Mouse (Mus musculus) urinary bladder, postnatal 36 days (tissue): Measurements from ENCODE around the gene Hist1h3d.
"Not testable (repeated sequence)": the region's sequence is repeated elsewhere in the genome, so short reads cannot be mapped to it uniquely, and the experiment has no call there.

Experiments used
- DNase-seq, 2 experiments: peaks; one replicate each; pipeline ENCODE4 v3.0.0; 2022; ENCODE audit warnings: low spot score in 2 of 2, mixed read lengths in 1 of 2

The Hist1h3d gene

DNA sequence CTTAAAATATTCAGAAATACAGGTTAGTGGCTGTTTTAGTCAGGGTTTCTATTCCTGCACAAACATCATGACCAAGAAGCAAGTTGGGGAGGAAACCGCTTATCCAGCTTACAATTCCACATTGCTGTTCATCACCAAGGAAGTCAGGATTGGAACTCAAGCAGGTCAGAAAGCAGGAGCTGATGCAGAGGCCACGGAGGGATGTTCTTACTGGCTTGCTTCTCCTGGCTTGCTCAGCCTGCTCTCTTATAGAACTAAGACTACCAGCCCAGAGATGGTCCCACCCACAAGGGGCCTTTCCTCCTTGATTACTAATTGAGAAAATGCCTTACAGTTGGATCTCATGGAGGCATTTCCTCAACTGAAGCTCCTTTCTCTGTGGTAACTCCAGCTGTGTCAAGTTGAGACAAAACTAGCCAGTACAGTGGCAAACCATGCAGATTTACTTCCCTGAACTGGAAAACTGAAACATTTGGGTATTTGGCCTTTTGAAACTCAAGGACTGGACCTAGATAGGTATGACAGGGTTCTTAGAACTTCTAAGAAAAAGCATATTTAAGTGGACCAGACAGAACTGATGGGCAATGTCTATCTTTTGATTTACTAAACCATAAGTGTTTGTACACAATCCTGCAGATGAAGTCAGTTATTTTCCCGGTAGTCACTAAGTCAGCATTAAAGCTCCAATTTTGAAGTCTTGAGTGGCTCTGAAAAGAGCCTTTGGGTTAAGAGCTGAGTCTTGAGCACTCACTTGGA lies 33.2 kb upstream of the Hist1h3d start:
- not testable (repeated sequence) for DNase-seq

DNA sequence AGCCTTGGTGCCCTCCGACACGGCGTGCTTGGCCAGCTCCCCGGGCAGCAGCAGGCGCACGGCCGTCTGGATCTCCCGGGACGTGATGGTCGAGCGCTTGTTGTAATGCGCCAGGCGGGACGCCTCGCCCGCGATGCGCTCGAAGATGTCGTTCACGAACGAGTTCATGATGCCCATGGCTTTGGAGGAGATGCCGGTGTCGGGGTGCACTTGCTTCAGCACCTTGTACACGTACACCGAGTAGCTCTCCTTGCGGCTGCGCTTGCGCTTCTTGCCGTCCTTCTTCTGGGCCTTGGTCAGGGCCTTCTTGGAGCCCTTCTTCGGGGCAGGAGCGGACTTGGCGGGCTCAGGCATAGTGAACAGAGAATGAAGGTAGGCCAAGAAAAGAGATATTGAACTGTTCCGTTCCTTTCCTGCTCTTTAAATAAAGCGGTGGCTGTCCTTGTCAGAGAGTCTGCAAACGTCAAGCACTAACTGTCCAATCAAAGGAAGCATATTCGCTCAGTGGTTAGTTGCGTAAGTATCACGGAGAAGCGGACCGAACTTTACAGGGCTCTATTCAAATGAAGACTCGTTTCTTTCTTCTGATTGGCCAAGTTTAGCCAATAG lies 32.5 kb upstream of the Hist1h3d start, which contains the start of gene Hist1h2bh:
TSS of gene Hist1h2bh (minus strand) at position 394 of the 609 bp plus-strand sequence.
- DNase-seq, result peak; percentile 45 to 57

DNA sequence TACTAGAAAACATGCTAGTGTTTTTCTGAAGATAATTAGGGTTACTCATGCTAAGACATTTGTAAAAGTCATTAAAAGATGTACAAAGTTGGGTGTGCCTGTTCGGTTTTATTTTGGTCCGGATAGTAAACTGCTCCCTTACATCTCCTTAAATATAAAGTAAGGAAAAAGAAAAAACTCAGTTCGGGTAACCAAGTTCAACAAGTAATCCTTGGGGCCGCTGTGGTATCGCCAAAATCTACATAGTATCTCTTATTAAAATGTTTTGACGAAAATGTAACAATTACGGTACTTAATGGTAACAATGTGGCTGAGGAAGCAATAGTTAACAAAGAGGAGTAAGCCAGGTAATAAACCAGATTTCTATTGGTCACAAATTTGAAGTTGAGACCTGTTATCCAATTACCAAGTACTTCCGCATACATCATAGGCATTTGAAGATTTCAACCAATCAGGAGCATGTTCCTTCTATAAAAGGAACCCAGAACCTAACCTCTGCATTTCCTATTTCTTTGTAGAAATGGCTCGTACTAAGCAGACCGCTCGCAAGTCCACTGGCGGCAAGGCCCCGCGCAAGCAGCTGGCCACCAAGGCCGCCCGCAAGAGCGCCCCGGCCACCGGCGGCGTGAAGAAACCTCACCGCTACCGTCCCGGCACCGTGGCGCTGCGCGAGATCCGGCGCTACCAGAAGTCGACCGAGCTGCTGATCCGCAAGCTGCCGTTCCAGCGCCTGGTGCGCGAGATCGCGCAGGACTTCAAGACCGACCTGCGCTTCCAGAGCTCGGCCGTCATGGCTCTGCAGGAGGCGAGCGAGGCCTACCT lies 31.4 kb upstream of the Hist1h3d start, which contains the start of gene Hist1h3f:
TSS of gene Hist1h3f (plus strand) at position 88 of the 822 bp plus-strand sequence.
- DNase-seq, result peak; percentile 61 to 63

DNA sequence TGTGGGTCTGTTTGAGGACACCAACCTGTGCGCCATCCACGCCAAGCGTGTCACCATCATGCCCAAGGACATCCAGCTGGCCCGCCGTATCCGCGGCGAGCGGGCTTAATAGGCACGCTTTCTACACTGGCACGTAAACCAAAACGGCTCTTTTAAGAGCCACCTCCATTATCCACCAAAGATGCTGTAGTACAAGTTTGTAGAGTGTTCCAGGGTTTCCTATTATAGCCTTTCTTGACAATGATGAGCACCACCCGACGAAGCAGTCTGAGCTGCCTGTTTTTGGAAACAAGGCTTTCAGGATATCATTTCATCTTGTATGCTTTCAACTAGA lies 30.8 kb upstream of the Hist1h3d start:
- DNase-seq, result not testable (repeated sequence)

DNA sequence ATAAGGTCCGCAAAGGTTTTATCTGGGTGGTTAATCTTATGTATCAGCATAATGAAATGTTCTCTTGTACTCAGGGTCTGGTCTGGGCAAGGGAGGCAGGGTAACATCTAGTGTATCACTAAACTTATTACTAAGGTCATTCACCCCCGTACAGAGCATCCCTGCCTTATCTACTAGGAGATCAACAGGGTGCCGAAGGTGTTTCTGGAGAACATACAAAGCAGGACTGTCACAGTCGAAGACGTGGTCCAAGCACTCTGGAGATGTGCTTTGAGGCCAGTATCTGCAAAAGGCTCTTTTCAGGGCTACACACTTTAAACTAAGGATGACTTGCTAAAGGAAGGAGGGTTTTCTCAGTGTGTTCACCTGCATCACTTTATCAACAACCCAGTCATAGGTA lies 28.9 kb upstream of the Hist1h3d start:
- no peak for DNase-seq

DNA sequence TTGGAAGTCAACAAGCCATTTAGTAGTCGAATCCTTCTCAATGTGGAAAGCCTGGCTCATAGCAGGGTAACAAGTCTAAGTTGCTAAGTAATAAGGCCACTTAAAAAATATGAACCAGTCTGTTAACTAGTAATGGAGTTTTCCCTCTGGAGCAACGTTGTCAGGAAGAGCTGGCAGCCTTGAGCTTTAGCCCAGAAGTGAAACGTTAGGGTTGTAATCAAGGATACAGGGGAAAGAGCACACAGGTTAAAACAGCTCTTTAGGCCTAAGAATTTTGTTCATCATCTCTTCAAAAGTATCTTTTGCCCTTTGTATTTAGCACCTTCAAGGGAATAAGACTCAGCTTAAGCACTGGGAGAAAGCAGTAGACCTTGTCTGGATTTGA lies 24.8 kb upstream of the Hist1h3d start:
- DNase-seq, result no peak

DNA sequence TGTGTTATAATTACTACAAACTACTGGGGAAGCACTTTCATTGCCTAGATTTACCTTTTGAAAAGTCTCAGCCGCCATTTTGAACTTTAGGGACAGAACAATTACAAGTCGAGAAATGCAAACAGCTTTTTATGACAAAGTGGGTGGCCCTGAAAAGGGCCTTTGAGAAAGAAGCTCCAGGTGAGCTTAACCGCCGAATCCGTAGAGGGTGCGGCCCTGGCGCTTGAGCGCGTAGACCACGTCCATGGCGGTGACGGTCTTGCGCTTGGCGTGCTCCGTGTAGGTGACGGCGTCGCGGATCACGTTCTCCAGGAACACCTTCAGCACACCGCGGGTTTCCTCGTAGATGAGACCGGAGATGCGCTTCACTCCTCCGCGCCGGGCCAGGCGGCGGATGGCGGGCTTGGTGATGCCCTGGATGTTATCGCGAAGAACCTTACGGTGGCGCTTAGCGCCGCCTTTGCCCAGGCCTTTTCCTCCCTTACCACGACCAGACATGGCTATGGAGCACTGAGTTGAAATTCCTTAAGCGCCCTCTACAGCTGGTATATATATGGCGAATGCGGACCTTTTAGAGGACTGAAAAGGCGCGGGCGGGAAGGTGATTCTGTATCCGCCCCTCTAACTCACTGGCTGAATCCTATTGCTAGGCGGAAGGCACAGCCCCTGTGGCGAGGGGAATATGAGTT lies 24.3 kb upstream of the Hist1h3d start, which contains the start of gene Hist1h4f:
TSS of gene Hist1h4f (minus strand) at position 503 of the 689 bp plus-strand sequence.
- DNase-seq, result peak; percentile 84

DNA sequence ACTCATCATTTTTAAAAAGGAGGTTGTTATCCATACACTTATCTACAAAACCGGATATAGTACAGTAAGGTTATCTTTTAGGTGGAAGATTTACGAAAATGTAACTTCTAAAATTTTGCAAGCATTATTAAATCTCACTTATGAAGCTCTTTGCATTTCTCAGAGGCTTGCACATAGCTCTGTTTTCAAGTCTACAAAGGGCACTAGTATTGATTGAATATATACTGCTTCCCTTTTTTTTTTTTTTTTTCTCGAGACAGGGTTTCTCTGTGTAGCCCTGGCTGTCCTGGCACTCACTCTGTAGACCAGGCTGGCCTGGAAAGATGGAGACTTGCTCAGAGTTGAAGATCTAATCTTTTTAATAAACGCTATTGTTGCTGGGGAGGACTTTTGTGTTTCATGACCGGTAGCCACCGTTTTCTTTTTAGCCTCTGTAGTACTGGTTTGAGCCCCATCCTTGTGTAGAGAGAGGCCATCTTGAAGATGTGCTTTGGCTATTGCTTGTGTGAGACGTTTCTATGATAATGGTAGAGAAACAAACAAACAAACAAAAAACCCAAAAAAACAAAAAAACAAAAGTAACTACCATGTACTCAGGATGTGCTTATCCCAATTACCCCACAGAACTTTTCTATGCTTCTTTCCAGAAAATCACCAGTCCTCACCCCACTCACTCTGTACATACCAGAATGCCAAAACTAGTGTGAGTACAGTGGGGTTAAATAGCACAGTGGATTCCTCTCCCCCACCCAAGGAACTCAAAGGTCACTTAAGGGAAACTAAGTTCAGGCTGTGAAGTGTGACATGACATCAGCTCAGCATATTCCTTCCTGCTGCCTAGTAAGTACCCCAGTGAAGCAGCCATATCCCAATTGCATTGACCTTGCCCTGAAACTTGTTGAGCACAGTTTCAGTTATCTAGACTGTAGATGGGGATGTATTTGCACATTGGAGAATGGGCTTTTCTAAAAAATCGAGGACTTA lies 23.3 kb upstream of the Hist1h3d start:
- no peak for DNase-seq

DNA sequence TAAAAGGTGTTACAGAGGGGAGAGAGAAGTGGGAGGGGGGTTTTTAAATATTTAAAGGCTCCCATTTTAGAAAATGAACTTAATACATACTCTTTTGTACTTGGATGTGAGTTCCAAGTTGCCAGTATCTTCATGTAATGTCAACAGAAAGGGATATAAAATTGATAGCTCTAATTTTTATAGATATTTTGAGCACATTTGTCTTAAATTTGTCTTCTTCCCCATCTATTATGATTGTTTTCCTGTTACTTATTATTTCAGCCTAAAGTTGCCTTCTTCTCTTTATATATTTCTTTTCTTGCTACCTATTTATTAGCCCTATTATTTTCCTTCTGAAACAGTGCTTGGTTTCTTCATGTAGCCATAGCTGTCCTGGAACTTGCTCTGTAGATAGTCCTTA lies 22.6 kb upstream of the Hist1h3d start, which contains the start of gene Hist1h1d:
TSS of gene Hist1h1d (plus strand) at position 301 of the 400 bp plus-strand sequence.
- DNase-seq, result no peak

DNA sequence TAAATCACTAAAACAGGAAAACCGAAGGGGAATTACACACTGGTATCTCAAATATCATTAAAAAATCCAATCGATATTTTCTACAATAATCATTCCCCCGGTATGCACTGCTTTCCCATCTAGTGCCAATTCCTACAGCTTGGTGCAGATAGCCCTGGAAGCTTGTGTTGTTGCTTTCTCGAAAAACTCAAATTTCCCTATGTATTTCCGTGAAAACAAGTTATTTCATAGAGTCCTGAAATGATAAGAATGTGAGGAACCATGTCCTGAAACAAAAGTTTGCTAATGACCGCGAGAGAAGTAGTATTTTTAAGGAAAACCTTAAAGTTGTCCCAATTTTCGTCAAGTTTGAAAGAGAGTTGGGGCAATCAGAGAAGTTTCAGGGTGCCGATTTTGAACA lies 21.2 kb upstream of the Hist1h3d start:
- no peak for DNase-seq

DNA sequence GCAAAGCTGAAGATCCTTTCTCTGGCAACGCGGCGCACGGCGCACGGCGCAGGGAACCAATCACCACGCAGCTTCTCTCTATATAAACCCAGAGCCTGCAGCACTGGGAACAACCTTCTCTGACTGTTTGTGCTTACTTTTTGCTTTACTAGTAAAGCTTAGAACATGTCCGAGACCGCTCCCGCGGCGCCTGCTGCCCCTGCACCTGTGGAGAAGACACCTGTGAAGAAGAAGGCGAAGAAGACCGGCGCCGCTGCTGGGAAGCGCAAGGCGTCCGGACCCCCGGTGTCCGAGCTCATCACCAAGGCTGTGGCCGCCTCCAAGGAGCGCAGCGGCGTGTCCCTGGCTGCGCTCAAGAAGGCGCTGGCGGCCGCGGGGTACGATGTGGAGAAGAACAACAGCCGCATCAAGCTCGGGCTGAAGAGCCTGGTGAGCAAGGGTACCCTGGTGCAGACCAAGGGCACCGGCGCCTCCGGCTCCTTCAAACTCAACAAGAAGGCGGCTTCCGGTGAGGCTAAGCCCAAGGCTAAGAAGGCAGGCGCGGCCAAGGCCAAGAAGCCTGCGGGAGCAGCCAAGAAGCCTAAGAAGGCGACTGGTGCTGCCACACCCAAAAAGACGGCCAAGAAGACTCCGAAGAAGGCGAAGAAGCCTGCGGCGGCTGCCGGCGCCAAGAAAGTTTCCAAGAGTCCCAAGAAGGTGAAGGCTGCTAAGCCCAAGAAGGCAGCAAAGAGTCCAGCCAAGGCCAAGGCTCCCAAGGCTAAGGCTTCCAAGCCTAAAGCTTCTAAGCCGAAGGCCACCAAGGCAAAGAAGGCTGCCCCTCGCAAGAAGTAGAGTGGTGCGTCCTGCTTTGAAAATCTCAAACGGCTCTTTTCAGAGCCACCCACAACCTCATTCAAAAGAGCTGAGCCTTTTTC lies 20.4 kb upstream of the Hist1h3d start:
- peak; percentile 69 to 79 for DNase-seq

DNA sequence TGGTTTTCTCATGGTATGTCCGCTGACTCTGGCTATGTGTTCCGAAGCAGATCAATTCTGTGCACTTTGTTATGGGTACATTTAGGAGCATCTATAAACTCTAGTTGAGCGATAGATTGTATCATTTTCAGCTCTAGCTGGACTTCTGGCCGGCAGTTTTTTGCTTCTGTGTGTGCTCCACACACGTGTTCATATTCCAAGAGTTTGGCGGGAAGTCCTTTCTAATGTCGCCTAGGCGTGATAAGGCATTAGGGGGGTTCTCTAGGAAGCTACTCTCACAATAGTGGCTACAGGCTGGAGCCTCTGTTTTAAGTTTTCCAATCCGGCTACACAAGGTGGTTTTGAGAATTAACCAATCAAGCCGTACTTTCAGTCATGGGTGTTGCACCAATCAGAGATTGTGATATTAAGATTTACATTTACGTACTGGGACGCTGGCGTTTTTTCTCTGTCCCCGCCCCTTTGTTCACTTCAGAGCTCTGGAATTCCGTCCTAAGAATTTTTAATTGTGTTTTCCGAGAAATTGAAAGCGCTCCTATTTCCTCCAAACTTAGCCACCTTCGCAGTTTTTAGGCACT lies 19.6 kb upstream of the Hist1h3d start:
- peak; percentile 49 to 56 for DNase-seq

DNA sequence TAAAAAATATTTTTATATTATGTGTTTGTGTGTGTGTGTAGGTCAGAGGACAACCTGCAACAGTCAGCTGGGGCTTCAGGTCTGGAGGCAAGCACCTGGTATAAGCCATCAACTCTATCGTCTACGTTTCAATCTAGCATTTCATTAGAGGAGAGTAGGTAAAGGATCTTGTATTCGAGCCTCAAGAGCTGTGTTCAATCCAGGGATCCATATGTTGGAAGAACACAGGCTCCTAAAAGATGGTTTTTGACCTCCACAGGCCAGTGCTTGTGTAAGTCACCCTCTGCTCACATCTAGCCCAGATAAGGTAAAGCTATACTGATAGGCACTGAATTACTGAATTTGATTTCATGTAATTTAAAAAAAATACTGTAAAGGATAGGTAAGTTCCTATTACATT lies 18.7 kb upstream of the Hist1h3d start:
- DNase-seq, result no peak

DNA sequence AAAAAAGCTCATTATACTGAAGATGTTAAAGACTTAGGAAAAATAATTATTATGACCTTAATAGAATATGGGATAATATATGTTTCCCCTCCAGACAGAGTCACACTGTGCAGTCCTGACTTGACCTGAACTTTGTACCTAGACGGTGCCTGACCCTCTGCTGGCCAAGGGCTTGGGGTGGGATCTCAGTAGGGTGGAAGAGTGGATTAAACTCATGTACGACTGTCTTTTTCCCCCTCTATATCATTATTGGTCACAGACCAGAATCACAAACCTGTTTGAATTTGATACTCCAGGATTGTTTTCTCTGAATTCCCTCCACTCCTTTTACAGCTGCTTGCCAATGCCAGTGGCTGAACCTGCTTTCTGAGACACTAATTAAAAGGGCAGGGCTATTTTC lies 14.9 kb upstream of the Hist1h3d start:
- not testable (repeated sequence) for DNase-seq

DNA sequence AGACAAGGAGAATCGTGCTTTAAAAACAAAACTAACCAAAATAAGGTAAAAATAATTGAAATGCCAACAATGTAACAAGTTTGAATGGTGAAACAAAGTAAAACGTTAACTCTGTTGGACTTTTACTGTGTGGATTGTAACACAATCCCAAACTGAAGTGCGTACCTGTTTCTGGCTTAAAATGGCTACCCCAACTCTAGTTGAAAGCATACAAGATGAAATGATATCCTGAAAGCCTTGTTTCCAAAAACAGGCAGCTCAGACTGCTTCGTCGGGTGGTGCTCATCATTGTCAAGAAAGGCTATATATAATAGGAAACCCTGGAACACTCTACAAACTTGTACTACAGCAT lies 14.1 kb upstream of the Hist1h3d start:
- DNase-seq, result not testable (repeated sequence)

DNA sequence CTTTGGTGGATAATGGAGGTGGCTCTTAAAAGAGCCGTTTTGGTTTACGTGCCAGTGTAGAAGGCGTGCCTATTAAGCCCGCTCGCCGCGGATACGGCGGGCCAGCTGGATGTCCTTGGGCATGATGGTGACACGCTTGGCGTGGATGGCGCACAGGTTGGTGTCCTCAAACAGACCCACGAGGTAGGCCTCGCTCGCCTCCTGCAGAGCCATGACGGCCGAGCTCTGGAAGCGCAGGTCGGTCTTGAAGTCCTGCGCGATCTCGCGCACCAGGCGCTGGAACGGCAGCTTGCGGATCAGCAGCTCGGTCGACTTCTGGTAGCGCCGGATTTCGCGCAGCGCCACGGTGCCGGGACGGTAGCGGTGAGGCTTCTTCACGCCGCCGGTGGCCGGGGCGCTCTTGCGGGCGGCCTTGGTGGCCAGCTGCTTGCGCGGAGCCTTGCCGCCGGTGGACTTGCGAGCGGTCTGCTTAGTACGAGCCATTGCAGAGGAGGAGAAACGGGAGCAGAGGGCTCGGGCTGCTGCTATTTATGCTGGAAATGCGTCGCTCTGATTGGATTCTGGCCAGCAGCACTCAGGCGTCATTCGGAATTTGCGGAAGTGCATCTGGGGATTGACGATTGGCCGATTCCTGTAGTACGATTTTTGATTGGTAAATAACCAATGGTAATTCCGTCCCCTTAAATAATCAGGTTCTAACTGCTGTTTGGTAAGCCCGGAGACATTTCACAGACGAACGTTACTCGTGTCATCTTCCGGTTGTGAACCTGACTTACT lies 13.5 kb upstream of the Hist1h3d start, which contains the start of gene Hist1h3e:
TSS of gene Hist1h3e (minus strand) at position 487 of the 777 bp plus-strand sequence.
- peak; percentile 90 to 94 for DNase-seq

DNA sequence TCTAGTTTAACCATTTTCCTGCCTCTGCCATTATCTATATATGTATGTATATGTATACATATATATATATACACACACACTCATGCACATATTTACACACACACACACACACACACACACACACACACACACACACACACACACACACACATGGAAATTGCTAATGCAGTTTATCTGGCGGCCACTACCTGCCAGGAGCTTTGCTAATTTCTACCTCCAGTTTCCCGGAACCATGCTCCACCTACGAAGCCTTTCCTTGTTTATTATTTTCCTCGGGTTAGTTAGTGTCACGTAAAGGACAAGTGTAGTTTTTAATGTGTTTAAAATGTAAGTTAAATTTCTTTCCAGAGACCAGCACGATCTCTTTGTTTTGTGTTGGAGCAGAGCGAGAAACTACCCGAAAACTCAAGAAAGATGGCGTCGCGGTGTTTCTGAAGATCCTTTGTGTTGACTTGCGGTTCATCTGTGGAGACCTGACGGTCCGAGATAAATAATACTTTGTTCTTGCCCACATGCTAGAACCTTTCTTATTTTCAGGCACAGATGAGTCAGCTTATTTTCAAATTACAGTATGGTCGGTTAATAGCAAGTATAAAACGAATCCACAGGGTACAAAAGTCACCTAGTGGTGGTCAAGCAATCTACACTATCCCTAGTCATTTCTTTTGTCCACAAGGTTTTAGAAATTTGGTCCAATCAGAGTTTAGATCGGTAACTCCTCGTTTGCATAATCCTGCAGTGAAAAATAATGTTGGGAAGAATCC lies 12.7 kb upstream of the Hist1h3d start:
- DNase-seq, result no peak
